Mouse (Mus musculus) adrenal gland, postnatal 14 days (tissue): ENCODE measurements around the gene Ntpcr. TPM values are rescaled to one million over a fixed set of nuclear protein-coding genes. Genes with fewer than 3 reads are reported as not detected.

ENCODE experiments used
- DNase-seq: peaks from one replicate; pipeline ENCODE4 v3.0.0; 2021; ENCODE audit warnings: mixed read lengths
- total RNA-seq: library from RNA; stranded (reverse); gene quantifications from 2 replicates; pipeline ENCODE4 v1.2.3, GENCODE M21; 2021

Ntpcr gene
- total RNA-seq, 1 experiment from 2014 or later = 14.3 TPM

DNA sequence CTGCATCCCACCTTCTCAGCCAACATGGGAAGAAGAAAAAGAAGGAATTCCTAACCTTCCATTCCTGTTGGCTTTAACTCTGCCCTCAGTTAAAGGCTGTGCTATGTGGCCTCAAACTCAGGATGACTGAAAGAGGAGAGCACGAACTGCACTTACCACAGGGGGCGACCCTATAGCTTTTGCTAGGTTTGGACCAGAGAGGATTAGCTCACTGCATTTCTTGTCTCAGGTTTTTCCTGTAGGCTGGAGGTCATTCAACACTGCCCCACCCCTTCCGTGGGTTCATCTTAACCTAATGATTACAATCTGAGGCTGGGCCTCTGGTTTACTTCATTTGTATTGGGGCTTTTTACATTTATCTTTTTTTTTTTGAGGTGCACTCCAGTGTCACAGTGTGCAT is 45.3 kb downstream of the Ntpcr start:
- no peak for DNase-seq

DNA sequence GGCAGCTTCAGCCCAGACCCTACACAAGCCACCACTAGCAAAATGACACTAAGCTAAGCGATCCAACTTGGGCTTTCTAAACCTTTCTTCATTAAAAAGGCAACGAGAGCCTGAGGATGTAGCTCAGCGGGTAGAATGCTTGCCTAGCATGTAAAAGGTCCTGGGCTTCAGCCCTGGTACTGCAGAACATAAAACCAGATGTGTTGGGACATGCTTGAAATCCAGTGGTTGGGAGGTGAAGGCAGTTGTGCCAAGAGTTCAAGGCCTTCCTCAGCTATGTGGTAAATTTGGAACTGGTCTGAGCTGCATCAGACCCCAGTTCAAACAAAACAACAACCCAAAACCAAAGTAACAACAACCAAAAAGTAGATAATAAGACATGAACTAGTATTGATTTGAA is 46.6 kb downstream of the Ntpcr start:
- no peak for DNase-seq

DNA sequence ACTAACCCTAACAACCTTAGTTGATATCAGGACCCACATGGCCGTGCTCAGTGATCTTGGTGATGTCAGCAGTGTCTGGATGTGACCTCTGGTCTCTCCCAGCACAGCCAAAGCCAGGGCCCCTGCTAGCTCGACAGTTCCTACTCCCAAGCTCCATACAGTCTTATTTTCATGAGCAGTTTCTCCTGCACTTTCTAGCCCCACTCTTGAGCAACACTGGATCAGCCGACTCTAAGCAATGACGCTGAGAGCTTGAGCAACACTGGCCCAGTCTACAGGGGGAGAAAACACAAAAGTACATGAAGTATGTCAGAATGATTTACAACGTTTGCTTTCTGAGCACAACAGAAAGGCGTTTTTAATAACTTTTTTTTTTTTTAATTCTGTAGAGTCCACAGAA is 47.0 kb downstream of the Ntpcr start:
- peak; percentile 63 for DNase-seq

DNA sequence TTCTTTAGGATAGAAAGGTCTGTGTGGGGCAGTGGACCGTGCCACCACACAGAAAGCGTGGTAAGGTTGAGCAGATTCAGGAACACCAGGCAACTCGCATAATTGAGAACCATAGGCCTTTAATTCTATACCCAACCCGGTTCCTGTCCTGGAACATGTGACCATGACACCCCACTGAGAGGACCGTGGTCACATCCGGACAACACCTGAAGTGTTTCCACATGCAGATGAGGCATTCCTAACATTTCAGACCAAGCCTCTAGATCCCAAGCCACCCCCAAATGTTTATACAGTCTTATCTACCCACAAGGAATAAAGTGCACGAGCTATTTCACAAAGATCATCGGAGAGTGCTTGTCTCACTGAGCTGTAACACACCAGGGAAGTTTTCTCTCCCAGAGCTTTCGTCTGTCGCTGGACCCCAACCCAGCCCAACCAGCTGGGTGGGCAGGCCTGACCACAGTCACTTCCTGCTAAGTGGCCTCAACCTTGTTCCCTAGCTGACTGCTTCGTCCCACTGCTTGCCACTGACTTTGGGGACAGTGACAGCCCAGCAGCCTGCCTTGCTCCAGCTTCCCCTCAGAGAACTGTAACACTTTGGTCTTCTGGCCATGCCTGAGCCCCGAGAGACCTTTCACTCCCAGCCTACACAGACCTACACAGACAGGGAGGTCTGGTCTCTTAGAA is 47.9 kb downstream of the Ntpcr start:
- DNase-seq = no peak

DNA sequence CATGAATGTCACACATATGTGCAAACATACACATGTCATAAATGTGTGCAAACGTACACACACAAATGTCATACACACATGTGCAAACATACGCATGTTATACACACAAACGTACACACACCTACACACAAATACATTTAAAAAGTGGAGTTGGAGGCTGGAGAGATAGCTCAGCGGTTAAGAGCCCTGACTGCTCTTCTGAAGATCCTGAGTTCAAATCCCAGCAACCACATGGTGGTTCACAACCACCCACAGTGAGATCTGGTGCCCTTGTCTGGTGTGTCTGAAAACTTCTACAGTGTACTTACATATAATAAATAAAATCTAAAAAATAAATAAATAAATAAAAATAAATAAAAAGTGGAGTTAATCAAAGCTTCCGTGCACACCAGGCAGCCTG is 49.2 kb downstream of the Ntpcr start:
- no peak for DNase-seq

DNA sequence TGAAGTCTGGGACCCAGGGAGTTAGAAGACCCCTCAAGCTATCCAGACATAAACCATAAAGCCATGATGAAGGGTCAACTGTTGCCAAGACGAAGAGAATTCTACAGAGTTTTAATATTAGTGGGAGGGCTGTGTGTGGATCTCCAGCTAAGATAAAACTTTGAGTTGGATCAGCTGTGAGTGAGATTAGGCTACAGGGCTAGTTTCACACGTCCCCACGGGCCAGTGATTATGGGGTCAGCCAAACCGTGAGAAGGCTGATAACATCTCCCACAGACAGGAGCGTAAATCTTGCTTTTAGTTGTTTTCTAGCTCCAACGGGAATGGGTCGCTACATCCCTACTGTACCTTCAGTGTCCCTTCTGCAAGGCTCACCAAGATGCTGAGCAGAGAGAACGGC is 49.9 kb downstream of the Ntpcr start:
- no peak for DNase-seq

DNA sequence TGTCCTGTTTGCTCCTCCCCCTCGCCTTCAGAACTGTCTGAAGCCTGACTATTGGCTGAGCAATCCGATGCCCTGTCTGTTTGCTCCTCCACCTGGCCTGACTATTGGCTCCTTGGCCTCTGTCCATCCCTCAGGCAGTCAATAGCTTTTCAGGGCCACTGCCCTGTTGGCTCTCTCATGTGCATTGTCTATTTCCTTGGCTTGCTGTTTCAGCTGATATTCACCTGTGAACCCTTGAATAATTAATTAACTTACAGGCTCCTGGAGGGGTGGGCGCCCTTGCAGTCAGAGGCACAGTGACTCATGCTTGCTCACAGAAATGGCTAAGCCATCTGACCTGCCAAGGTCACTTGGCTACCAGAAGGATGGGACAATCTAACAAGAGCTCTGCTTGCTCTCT is 52.4 kb downstream of the Ntpcr start:
- peak; percentile 42 for DNase-seq

DNA sequence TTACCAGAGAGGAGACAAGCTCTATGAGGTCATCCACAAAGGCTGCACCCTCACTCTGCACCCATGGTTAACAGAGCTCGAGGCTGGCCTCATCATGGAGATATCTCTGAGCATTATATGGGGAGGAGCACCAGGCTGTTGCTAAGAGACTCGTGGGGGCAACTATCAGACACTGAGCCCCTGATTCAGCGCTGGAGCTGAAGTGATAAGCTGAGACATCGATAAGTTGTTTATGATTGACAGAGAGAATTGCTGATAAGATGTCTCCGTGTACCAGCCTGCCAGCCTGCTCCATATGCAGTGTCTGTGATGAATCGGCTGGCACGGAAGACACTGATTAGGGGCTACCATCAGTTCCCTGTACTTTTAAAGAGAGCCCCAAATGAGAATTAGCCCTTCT is 57.1 kb downstream of the Ntpcr start:
- no peak for DNase-seq

DNA sequence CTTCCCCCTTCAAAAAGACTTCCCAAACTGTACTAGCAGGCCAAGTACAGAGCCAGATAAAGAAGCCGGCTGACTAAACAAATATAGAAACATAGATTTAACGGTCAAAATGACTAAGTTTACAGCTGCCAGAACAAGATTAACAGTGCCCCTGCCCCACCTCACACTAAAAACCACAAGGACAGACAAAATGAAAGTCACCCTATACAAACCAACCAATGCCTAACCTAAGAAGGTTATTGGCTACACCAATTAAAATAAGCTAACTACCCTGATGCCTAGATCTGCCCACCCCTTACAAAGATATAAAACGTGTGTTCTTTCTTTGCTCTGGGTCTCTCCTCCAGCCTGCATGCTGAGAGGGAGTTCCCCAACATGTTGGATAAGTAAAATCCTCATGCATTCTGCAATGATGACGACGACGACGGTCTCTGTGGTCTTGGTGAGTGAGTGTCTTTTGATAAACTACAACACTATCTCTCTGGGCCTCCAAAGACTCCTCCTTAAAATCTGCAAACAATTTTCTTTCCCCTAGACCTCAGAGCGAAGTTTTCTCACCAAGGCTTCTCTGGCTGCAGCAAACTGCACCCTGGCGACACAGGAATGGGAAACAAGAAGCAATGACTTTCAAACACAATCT is 63.2 kb downstream of the Ntpcr start:
- DNase-seq = no peak

DNA sequence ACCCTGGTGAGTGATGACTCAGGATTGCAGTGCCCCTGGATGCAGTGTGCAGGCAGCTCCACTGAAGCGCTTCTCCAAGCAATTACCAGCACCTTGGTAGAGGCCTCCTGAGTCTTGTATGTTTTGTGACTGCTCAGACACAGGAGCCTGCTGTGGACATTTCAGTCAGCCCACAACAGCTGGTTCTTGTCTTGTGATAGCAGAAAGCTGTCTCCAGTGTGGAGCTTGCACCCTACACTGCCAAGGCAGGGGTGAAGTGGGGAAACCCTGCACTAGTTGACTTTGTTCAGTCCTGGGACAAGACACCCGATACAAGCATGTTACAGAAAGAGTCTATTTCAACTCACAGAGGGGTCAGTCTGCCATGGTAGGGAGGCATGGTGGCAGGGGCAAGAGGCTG is 65.6 kb downstream of the Ntpcr start:
- no peak for DNase-seq

DNA sequence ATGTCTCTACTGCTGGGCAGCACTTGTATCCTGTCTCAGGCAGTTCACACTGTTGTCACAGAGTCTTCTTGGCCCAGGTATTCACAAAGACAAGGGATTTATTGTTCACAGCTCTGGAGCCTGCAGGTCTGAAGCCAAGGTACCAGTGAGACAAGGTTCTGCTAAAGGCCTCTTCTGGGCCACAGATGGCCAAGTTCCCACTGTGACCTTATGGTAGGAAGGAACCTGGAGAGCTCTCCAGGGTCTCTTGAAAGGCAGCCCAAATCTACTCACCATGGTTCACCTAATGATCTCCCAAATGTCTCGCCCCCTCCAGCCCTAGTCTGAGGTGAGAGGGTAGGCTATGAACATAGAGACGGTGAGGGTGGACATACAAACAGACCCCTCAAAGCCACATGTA is 67.2 kb downstream of the Ntpcr start:
- no peak for DNase-seq

Other genes with a start within 250 kb of the Ntpcr start
- gene Sipa1l2, start 160.2 kb upstream of the Ntpcr start, total RNA-seq = 36.6 and 37.9 TPM in 2 replicates
- 3.3 and 3.6 TPM in 2 replicates for gene Map10, start 60.1 kb upstream of the Ntpcr start, total RNA-seq
- gene Pcnx2, start 168.4 kb downstream of the Ntpcr start, total RNA-seq = 0.45 and 0.52 TPM in 2 replicates
- gene Map3k21, start 180.5 kb downstream of the Ntpcr start, total RNA-seq = 1.3 and 1.4 TPM in 2 replicates